Mouse (Mus musculus) adrenal gland, postnatal 14 days (tissue): ENCODE measurements at regions not wholly inside any gene's neighbourhood (a gene's known extent, or its start where the extent isn't known, plus 50 kb on each side); places are given as distances from the start of the nearest gene placed in this dataset.

Source experiments
- DNase-seq: peaks from one replicate; pipeline ENCODE4 v3.0.0; 2021; ENCODE audit warnings: mixed read lengths

DNA sequence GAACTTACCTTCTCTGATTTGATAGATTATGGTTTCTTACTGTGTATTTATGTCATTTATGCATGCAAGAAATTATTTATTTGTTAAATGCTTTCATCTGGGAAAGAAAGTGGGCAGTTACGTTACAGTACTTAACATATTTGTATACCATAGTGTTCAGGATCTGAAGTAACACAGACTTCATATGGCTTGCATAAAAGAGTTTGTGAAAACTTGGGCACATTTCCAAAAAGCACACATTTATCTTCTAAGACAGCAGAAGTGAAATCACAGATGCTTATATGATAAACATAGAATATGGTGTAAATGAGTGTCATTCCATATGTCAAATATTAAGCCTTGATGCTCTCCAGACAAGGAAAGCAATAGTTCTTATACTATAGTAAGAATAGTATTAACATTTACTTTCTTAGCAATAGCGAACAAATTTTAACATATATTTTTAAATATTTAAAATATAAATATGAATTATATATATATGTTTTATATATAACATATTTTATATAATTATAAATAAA is 4549.1 kb upstream of the Gm7489 start:
- DNase-seq = no peak

GRCm38 (mm10) chr15:49347029-49347428 is 4537.7 kb upstream of the Gm7489 start:
- no peak for DNase-seq

GRCm38 (mm10) chr15:49356107-49356506 is 4528.6 kb upstream of the Gm7489 start:
- DNase-seq = no peak

- DNase-seq = no peak
Measured at GRCm38 (mm10) chr15:49395966-49396365, 4488.7 kb upstream of the Gm7489 start.

- DNase-seq = no peak
Measured at GRCm38 (mm10) chr15:49413665-49414064, 4471.0 kb upstream of the Gm7489 start.

DNA sequence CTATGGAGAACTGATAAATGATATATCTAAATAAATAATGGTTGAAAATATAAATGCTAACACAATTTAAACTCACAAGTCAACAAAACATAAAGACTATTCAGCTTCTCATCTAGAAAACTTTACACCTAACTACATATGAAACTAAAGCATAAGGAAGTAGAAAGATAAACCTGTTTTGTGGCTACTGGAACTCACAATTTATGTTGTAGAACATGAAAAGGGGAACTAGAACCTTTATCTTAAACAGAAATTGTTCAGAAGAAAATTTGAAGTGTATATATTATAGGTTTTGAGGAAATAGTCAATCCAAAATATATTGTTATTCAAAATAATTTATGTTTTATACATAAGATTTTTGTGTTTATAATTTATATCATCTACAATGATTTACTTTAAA is 4433.4 kb upstream of the Gm7489 start:
- no peak for DNase-seq

- no peak for DNase-seq
Measured at GRCm38 (mm10) chr15:49484582-49484981, 4400.1 kb upstream of the Gm7489 start.

DNA sequence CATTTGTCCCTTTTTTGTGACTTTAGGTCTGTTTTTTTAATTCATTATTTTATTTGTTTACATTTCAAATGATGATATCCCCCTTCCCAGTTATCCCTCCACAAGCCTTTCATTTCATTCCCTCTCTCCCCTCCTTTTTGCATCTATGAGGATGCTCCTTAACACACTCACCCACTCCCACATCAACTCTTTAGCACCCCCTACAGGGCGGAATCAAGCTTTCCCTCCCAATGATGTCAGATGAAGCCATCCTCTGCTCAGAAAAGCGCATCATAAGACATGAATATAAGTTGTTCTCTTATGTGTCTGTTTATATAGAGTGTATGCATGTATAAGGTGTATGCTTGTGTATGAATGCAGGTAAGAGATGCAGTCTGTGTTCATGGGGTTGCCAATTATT is 4391.9 kb upstream of the Gm7489 start:
- peak; percentile 11 for DNase-seq

DNA sequence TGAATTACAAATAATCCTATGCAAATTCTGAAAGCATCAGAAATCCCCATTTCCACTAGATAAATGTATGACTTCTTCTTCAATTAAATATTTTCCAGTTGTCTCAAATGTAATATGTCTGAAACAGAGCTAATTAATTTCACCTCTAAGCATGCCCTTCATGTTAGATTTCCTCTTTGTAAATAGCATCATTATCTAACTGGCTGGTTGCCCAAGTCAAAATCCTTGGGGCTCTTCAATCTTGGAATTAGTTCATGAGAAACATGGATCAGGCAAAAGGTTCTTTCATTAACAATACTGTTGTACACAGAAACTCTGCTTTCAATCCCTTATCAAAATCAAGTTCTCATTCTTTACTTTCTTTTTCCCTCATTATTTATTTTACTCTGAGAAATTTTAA is 4382.9 kb upstream of the Gm7489 start:
- no peak for DNase-seq
